Comparison of ENCODE assay signal across 25 mouse cellular contexts in the genomic region with DNA sequence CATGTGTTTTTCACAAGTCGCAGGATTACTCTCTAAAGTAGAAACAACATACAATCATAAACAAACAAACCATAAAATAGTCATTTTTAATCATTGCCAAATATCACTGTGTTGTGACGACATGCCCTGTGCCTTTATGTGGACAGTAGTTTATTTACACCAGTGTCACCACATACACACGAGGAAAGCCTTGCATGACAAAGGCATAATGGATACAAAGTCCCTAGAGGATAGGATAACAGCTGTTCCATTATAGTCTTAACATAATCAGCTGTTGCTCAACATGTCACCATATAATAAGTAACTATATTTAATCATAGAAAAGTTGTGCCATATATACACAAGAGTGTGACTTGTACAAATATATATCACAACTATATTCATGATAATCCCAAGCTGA.
"Had no signal": no experiment of that assay in that cellular context is flagged by ENCODE, and none has a peak within 500 bp of the region (broad histone marks: within the 10 kb centered on the region; RNA-seq: fewer than 3 reads in every experiment).

No protein-coding gene starts in this region.

- H3K27me3 ChIP-seq: heart, embryonic 12.5 days; hindbrain, embryonic 12.5 days; kidney, embryonic 15.5 days; limb, embryonic 12.5 days had no signal

- H3K4me2 ChIP-seq: heart, embryonic 12.5 days; hindbrain, embryonic 12.5 days; hindbrain, embryonic 14.5 days; kidney, embryonic 15.5 days; limb, embryonic 12.5 days had no signal

- H3K9ac ChIP-seq: heart, embryonic 12.5 days; hindbrain, embryonic 12.5 days; hindbrain, embryonic 14.5 days; kidney, embryonic 15.5 days; limb, embryonic 12.5 days had no signal

- H3K36me3 ChIP-seq: heart, embryonic 10.5 days; heart, embryonic 12.5 days; hindbrain, embryonic 10.5 days; hindbrain, embryonic 12.5 days; kidney, embryonic 15.5 days; limb, embryonic 10.5 days; limb, embryonic 12.5 days had no signal

- ATAC-seq: hindbrain, embryonic 16.5 days; inflammation-experienced regulatory T-cells, adult 6 months; intestine, embryonic 16.5 days had no signal

- H3K4me1 ChIP-seq: heart, embryonic 10.5 days; hindbrain, embryonic 10.5 days; hindbrain, embryonic 12.5 days; kidney, embryonic 15.5 days; limb, embryonic 10.5 days; limb, embryonic 12.5 days had no signal

- DNase-seq: gastrocnemius, adult 2 months; gastrocnemius, postnatal 10 days; gastrocnemius, postnatal 25 days; heart, adult 18-20 months; heart, postnatal 10 days; heart, postnatal 4 days; kidney, adult 18-20 months; kidney, adult 9 months; kidney, postnatal 10 days; kidney, postnatal 25 days; kidney, postnatal 4 days; liver had no signal

- H3K4me3 ChIP-seq: gastrocnemius, adult 2 months; heart, embryonic 10.5 days; heart, embryonic 12.5 days; hindbrain, embryonic 10.5 days; hindbrain, embryonic 12.5 days; kidney, embryonic 15.5 days; layer of hippocampus, adult 2 months; left cerebral cortex, adult 2 months; limb, embryonic 10.5 days; limb, embryonic 12.5 days had no signal

- H3K27ac ChIP-seq: gastrocnemius, adult 2 months; heart, embryonic 10.5 days; hindbrain, embryonic 10.5 days; hindbrain, embryonic 12.5 days; hindbrain, embryonic 14.5 days; kidney, embryonic 15.5 days; layer of hippocampus, adult 2 months; left cerebral cortex, adult 2 months; limb, embryonic 10.5 days; limb, embryonic 12.5 days had no signal

- H3K9me3 ChIP-seq: heart, embryonic 10.5 days; heart, embryonic 12.5 days; hindbrain, embryonic 10.5 days; hindbrain, embryonic 12.5 days; kidney, embryonic 15.5 days; limb, embryonic 10.5 days; limb, embryonic 12.5 days had no signal
